Mouse (Mus musculus) MEL (cell line): ENCODE measurements around the gene Slc25a45.

Source experiments
- KAT2A ChIP-seq: conservative IDR thresholded peaks from 2 replicates; pipeline ENCODE4 v1.6.1; 2012; ENCODE audit warnings: low read depth, low read length, improper control_type of control experiment, inconsistent platforms
- NELFE ChIP-seq: IDR thresholded peaks from 2 replicates; pipeline ENCODE4 v1.6.1; 2011; ENCODE audit warnings: low read depth, low read length, improper control_type of control experiment
- RAD21 ChIP-seq: IDR thresholded peaks from 2 replicates; pipeline ENCODE4 v1.6.1; 2011; ENCODE audit warnings: mild to moderate bottlenecking, low read depth, low read length, improper control_type of control experiment

- TF ChIP-seq KAT2A (no peak), NELFE (no peak), RAD21 (peak; percentile 49)
These were observed 15.1 kb upstream of the Slc25a45 start for GRCm38 (mm10) chr19:5862335-5863085.
